Mouse (Mus musculus) midbrain, embryonic 14.5 days (tissue): ENCODE measurements around the gene Nrtn. TPM values are rescaled to one million over a fixed set of nuclear protein-coding genes. Genes with fewer than 3 reads are reported as not detected.

Experiments
- ATAC-seq: fragments of 200-750 bp; cut with Nextera tagmentation; 2 replicates; pipeline ENCODE4 v1.8.0; 2017; ENCODE audit warnings: moderate number of reproducible peaks, moderate library complexity; ENCODE audit not compliant: low FRiP score, low TSS enrichment
- DNase-seq: peaks from one replicate; pipeline ENCODE4 v3.0.0-alpha.2; 2015
- H3K27ac ChIP-seq: fragments of 300-500 bp; sonication (generic); replicated peaks from 2 replicates; pipeline ENCODE4 v1.5.1; 2014; ENCODE audit warnings: mild to moderate bottlenecking, low read depth, low read length, moderate library complexity
- H3K27me3 ChIP-seq: fragments of 300-500 bp; sonication (generic); 2 replicates; pipeline ENCODE4 v1.6.1; 2014; ENCODE audit warnings: low read length, control low read depth, mixed read lengths; ENCODE audit not compliant: control insufficient read depth, insufficient read depth
- H3K36me3 ChIP-seq: fragments of 300-500 bp; sonication (generic); 2 replicates; pipeline ENCODE4 v1.6.1; 2014; ENCODE audit warnings: low read length, control low read depth; ENCODE audit not compliant: control insufficient read depth, insufficient read depth
- H3K4me1 ChIP-seq: fragments of 300-500 bp; sonication (generic); 2 replicates; pipeline ENCODE4 v1.6.1; 2014; ENCODE audit warnings: mild to moderate bottlenecking, antibody characterized with exemption, low read length, control low read depth; ENCODE audit not compliant: control insufficient read depth, insufficient read depth
- H3K4me2 ChIP-seq: fragments of 300-500 bp; sonication (generic); 2 replicates; pipeline ENCODE4 v1.6.1; 2014; ENCODE audit warnings: mild to moderate bottlenecking, low read length, moderate library complexity
- H3K4me3 ChIP-seq: fragments of 300-500 bp; sonication (generic); replicated peaks from 2 replicates; pipeline ENCODE4 v1.5.1; 2014; ENCODE audit warnings: low read depth, low read length
- H3K9ac ChIP-seq: fragments of 300-500 bp; sonication (generic); replicated peaks from 2 replicates; pipeline ENCODE4 v1.6.1; 2014; ENCODE audit warnings: mild to moderate bottlenecking, low read length, moderate library complexity
- H3K9me3 ChIP-seq: fragments of 300-500 bp; sonication (generic); 2 replicates; pipeline ENCODE4 v1.6.1; 2016; ENCODE audit warnings: low read length, control low read depth, mixed read lengths; ENCODE audit not compliant: control insufficient read depth
- WGBS: fragments of 180-500 bp; shearing (Covaris S2); extraction: QIAGEN DNeasy Blood & Tissue Kit; methylation state at CpG from one replicate; pipeline ENCODE4 v1.1.7; 2014; 5-methylcytosine and 5-hydroxymethylcytosine counted together
- polyA plus RNA-seq: library from polyadenylated mRNA; unstranded; fragments of >200 nt; fragmentation: Nextera tagmentation; extraction: Ambion mirVana; gene quantifications from 2 replicates; pipeline ENCODE4 v1.2.1, GENCODE M21; 2014

Nrtn gene
- polyA plus RNA-seq, 1 experiment from 2014 or later = 4.4 TPM

- Histone ChIP-seq H3K36me3 (no peaks in the 10 kb centered on the region), H3K9me3 (no peaks in the 10 kb centered on the region), H3K9ac (no peak overlapping the region), H3K4me2 (no peak overlapping the region), H3K27ac (no peak overlapping the region), H3K27me3 (no peaks in the 10 kb centered on the region), H3K4me1 (no peaks in the 10 kb centered on the region), H3K4me3 (no peak overlapping the region)
- no peak for ATAC-seq
- DNase-seq = no peak
- 47% methylated on average over 8 of the region's 8 CpGs for WGBS
Measured at GRCm38 (mm10) chr17:56736534-56736933, 20.8 kb downstream of the Nrtn start.

DNA sequence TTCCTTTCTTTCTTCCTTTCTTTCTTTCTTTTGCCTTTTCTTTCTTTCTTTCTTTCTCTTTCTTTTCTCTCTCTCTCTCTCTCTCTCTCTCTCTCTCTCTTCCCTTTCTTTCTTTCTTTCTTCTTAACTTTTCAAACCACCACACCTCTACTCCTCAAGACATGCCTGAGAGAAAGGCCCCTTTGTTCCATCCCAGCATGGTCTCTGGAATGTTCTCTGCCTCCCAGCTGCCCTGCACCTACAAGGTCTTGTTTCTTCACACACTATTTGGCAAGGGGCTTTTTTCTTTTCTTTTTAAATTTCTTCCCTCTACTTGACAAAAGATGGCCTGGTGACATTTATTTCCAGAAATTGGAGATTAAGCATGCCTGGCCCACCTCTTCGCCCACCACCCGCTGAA lies 27.7 kb downstream of the Nrtn start:
- WGBS = 46% methylated on average over 2 of the region's 2 CpGs
- H3K27ac ChIP-seq = no peak overlapping the region
- no peaks in the 10 kb centered on the region for H3K27me3 ChIP-seq
- no peak overlapping the region for H3K4me2 ChIP-seq
- DNase-seq (no peak), ATAC-seq (no peak)
- no peak overlapping the region for H3K4me3 ChIP-seq
- H3K4me1 ChIP-seq = no peaks in the 10 kb centered on the region
- no peaks in the 10 kb centered on the region for H3K36me3 ChIP-seq
- no peaks in the 10 kb centered on the region for H3K9me3 ChIP-seq
- no peak overlapping the region for H3K9ac ChIP-seq

GRCm38 (mm10) chr17:56729151-56729550 lies 28.2 kb downstream of the Nrtn start:
- Histone ChIP-seq H3K4me1 (no peaks in the 10 kb centered on the region), H3K4me2 (no peak overlapping the region), H3K4me3 (no peak overlapping the region), H3K27ac (no peak overlapping the region), H3K9ac (no peak overlapping the region), H3K36me3 (no peaks in the 10 kb centered on the region), H3K27me3 (no peaks in the 10 kb centered on the region), H3K9me3 (no peaks in the 10 kb centered on the region)
- DNase-seq (no peak), ATAC-seq (no peak)
- WGBS = 68% methylated on average over 6 of the region's 6 CpGs

GRCm38 (mm10) chr17:56728117-56728516 lies 29.2 kb downstream of the Nrtn start:
- Histone ChIP-seq H3K27ac (no peak overlapping the region), H3K27me3 (no peaks in the 10 kb centered on the region), H3K4me3 (no peak overlapping the region), H3K36me3 (peaks cover 9% of the 10 kb centered on the region), H3K4me1 (no peaks in the 10 kb centered on the region), H3K4me2 (no peak overlapping the region), H3K9ac (no peak overlapping the region), H3K9me3 (no peaks in the 10 kb centered on the region)
- DNase-seq (no peak), ATAC-seq (no peak)
- WGBS = 47% methylated on average over 12 of the region's 12 CpGs

- Histone ChIP-seq H3K4me2 (no peak overlapping the region), H3K36me3 (peaks cover 14% of the 10 kb centered on the region), H3K4me3 (no peak overlapping the region), H3K9me3 (no peaks in the 10 kb centered on the region), H3K4me1 (no peaks in the 10 kb centered on the region), H3K9ac (no peak overlapping the region; the same call in 1 of the 2 replicates), H3K27me3 (no peaks in the 10 kb centered on the region), H3K27ac (no peak overlapping the region)
- DNase-seq (no peak), ATAC-seq (no peak)
- 14% methylated on average over 12 of the region's 12 CpGs for WGBS
Measured at GRCm38 (mm10) chr17:56727659-56728058, 29.7 kb downstream of the Nrtn start.

DNA sequence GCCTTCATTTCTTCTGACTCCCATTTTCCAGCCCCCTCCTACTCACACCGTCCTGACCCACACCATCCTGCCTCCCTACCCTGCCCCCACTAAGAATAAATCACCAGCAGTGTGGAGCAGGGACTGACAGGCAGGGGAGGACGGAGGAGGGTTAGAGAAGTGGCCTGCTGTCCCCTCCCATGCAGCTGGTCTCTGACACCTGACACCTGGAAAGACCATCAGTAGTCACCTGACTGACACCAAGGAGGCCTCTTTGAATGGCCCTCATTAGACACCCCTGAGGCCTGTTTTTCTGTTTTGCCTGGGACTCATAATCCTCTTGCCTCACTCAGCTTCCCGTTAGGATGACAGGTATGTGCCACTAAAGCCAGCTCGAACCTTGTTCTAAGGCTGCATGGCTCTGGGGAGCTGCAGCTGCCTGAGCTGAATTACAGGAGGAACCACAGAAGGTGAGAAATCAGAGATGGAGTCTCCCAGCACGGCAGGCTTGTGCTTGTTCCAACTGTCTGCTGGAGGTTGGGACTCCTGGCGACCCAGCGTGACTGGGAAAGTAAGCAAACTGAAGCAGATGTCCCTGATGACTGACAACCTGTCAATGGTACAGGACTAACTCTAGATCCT lies 30.2 kb downstream of the Nrtn start:
- no peak overlapping the region; the same call in 1 of the 2 replicates for H3K9ac ChIP-seq
- no peaks in the 10 kb centered on the region for H3K4me1 ChIP-seq
- H3K27me3 ChIP-seq = no peaks in the 10 kb centered on the region
- no peak overlapping the region for H3K4me3 ChIP-seq
- no peaks in the 10 kb centered on the region for H3K9me3 ChIP-seq
- H3K27ac ChIP-seq = no peak overlapping the region
- DNase-seq (no peak), ATAC-seq (no peak)
- WGBS = 15% methylated on average over 7 of the region's 7 CpGs
- no peak overlapping the region for H3K4me2 ChIP-seq
- H3K36me3 ChIP-seq = peaks cover 19% of the 10 kb centered on the region

DNA sequence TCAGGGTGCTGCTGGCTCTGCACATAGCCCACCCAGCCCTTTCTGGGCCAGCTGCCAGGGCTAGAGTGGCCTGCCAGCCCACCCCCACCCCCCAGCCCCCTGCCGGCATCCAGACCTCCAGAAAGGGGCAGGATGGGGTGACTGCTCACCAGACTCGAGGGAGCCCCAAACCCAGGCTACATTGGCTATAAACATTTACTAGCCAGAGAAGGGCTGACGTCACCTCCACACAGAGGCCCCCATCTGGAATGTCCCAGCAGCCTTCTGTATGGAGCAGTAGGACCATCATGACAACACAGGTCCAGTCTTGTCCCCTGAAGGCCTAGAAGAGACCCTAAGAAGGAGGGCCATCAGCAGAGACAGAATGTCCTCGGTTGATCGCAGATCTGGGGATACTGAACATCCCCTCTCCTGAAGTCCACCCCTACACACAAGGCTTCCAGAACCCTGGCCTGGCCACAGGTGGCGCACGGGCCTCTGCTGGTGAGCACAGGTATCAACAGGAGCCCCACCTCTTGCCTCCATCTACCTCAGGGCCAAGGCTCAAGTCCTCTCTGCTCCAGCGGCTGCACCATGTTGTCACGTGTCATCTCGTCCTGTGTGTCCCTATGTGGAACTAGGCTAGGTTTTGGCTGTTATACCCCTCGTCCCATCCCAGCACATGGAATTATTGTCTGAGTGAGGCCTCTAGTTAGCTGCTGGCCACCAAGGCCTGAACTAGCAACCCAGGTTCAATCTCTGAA lies 33.7 kb downstream of the Nrtn start:
- peaks cover 33% of the 10 kb centered on the region for H3K36me3 ChIP-seq
- no peak overlapping the region for H3K4me3 ChIP-seq
- H3K27me3 ChIP-seq = no peaks in the 10 kb centered on the region
- peaks cover 5% of the 10 kb centered on the region for H3K4me1 ChIP-seq
- H3K9me3 ChIP-seq = no peaks in the 10 kb centered on the region
- H3K4me2 ChIP-seq = no peak overlapping the region
- WGBS = 87% methylated on average over 11 of the region's 11 CpGs
- DNase-seq = no peak
- no peak overlapping the region for H3K27ac ChIP-seq
- H3K9ac ChIP-seq = no peak overlapping the region
- no peak for ATAC-seq

DNA sequence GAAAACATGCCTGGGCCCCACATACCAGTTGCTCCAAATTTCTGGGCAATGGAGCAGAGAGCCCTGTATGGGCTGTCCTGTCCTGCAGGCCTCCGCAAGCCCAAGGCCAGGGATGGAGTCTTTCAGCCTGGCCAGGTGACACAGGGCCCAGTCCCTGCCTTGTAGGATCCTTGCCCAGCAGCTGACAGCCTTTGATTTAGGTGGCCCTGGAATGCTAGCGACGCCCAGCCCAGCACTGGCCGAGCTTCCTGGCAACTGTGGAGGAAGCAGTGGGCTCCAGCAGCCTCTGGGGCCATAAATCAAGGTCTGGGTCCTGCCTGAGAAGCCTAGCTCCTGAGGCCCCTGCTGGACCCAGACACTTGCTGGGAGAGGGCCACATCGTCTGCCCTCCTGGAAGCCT lies 34.9 kb downstream of the Nrtn start:
- Histone ChIP-seq H3K27me3 (no peaks in the 10 kb centered on the region), H3K4me1 (peaks cover 11% of the 10 kb centered on the region), H3K27ac (no peak overlapping the region), H3K36me3 (peaks cover 33% of the 10 kb centered on the region), H3K4me2 (no peak overlapping the region), H3K9ac (no peak overlapping the region), H3K4me3 (no peak overlapping the region), H3K9me3 (no peaks in the 10 kb centered on the region)
- no peak for ATAC-seq
- 92% methylated on average over 5 of the region's 5 CpGs for WGBS
- no peak for DNase-seq
